Mouse (Mus musculus): ENCODE results near the gene Taf12.

DNA sequence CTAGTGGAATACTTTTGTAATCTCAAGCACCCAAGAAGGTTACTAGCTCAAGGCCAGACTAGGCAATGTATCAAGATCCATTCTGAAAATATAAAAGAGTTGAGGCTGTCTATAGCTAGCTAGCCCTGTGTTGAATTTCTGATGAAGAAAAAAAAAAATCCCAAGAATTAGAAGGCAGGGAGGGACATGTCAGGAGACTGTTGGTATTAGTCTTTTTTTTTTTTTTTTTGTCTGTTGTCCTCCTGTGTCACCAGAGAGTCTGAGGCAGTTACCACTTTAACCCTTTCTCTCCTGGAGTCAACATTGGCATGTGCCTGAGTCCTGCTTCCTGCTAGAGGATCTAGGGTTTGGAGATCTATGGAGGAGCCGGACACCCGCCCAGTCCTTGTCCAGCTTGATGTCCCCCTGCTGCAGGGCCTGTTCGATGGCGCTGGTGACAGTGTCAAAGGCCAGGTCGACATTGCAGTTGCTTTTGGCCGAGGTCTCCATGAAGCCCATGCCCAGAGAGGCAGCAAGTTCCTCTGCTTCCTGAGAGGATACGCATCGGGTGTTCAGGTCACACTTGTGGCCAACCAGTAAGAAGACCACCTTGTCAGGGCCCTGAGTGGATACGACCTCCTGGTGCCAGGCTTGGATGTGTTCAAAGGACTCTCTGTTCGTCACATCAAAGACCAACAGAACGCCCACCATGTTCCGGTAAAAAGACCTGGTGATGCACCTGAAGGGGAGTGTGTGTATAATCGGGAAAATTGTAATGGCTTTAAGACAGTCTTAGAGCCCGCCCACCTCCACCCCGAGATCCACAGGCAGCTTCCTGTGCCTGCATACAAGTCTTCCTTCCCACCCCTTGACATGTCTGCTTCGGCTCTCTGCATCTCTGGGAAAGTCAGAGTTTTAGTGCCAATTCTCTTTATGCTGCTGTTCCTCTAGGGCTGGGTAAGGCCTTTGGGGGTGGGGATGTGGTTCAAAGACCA is 28.1 kb downstream of the Taf12 start:
- TF ChIP-seq MAFK (IDR thresholded peaks at IDR 0.05; ENCODE audit: insufficient read depth, low read depth, low read length) (no peak), CHD2 (IDR thresholded peaks at IDR 0.05; ENCODE audit: low read depth, low read length) (no peak), ZC3H11A (IDR thresholded peaks at IDR 0.05; ENCODE audit: borderline replicate concordance, low read depth, low read length) (no peak), ZNF384 (IDR thresholded peaks at IDR 0.05; ENCODE audit: low read depth, low read length) (no peak), HCFC1 (IDR thresholded peaks at IDR 0.05; ENCODE audit: borderline replicate concordance, insufficient read depth, low read length) (no peak)

Measured in ES-E14 (cell line).